8 mouse cellular contexts compared by ENCODE assay signal in genomic region chr10:59949783-59950605, GRCm38 (mm10). TPM values are rescaled to one million over a fixed set of nuclear protein-coding genes. Genes with fewer than 3 reads are reported as not detected.
DNase-seq lines count a peak whose midpoint lies in the region; ATAC-seq and TF ChIP-seq lines count a peak whose summit lies in the region.

No protein-coding gene starts in this region.

- no peak for TF ChIP-seq CTCF in MEL (IDR thresholded peaks at IDR 0.05 in 2 of 3, conservative IDR thresholded peaks at IDR 0.05 in 1 of 3; ENCODE audit: control insufficient read depth in 1 of 3, insufficient read depth in 1 of 3, low read depth in 2 of 3, low read length in 3 of 3, poor library complexity in 1 of 3, severe bottlenecking in 1 of 3)

- peak overlapping the region; percentile 90 for H3K9ac ChIP-seq in heart, embryonic 12.5 days
- peak overlapping the region; percentile 74 for H3K9ac ChIP-seq in MEL (ENCODE audit: control insufficient read depth, low read depth, low read length, poor library complexity, severe bottlenecking)
- H3K9ac ChIP-seq in heart, embryonic 16.5 days (ENCODE audit: low read length), result peak overlapping the region; percentile 99

- H3K4me3 ChIP-seq in heart, embryonic 12.5 days, result peak overlapping the region; percentile 70
- H3K4me3 ChIP-seq in MEL (ENCODE audit: control insufficient read depth in 1 of 2, insufficient read depth in 1 of 2, low read depth in 2 of 2, low read length in 2 of 2), result peak overlapping the region; percentile 76 to 96
- peak overlapping the region; percentile 94 for H3K4me3 ChIP-seq in heart, embryonic 16.5 days (ENCODE audit: low read length)
- peak overlapping the region; percentile 81 for H3K4me3 ChIP-seq in macrophage (ENCODE audit: inconsistent target)

- no peak for TF ChIP-seq RAD21 in MEL (IDR thresholded peaks at IDR 0.05; ENCODE audit: low read depth, low read length)

- no peak for ATAC-seq in heart, embryonic 12.5 days (ENCODE audit: insufficient number of reproducible peaks, low FRiP score)
- no peak for ATAC-seq in heart, embryonic 16.5 days (replicated peaks; ENCODE audit: extremely low read depth, insufficient read depth, low FRiP score)
- no peak for ATAC-seq in megakaryocyte progenitor cell, adult 5-6 weeks (replicated peaks; ENCODE audit: poor library complexity)

- no peak for TF ChIP-seq POLR2A in MEL (IDR thresholded peaks at IDR 0.05; ENCODE audit: control insufficient read depth in 1 of 2, insufficient read depth in 1 of 2, low read depth in 1 of 2, low read length in 2 of 2, poor library complexity in 1 of 2)

- 31% methylated on average over 15 of the region's 15 CpGs for WGBS in heart, embryonic 12.5 days
- WGBS in heart, embryonic 16.5 days, result 37% methylated on average over 15 of the region's 15 CpGs
- 72% methylated on average over 15 of the region's 15 CpGs for WGBS in macrophage (ENCODE audit: missing documents)

- H3K4me1 ChIP-seq in heart, embryonic 12.5 days (replicated peaks), result peaks cover 40% of the 10 kb centered on the region
- H3K4me1 ChIP-seq in MEL (ENCODE audit: control insufficient read depth in 1 of 2, insufficient read depth in 2 of 2, low read length in 2 of 2), result peaks cover 23 to 33% of the 10 kb centered on the region in 2 experiments
- peaks cover 29% of the 10 kb centered on the region for H3K4me1 ChIP-seq in heart, embryonic 16.5 days (ENCODE audit: control insufficient read depth, insufficient read depth, low read length)

- H3K27ac ChIP-seq in heart, embryonic 12.5 days (ENCODE audit: poor library complexity, severe bottlenecking), result peak overlapping the region; percentile 81; the same call in 1 of the 2 replicates
- H3K27ac ChIP-seq in MEL (ENCODE audit: control insufficient read depth, low read depth, low read length) (no peak overlapping the region), macrophage (no peak overlapping the region)
- peak overlapping the region; percentile 95 for H3K27ac ChIP-seq in heart, embryonic 16.5 days (ENCODE audit: low read length)

- no peaks in the 10 kb centered on the region for H3K9me3 ChIP-seq in heart, embryonic 12.5 days (replicated peaks)
- no peaks in the 10 kb centered on the region for H3K9me3 ChIP-seq in MEL (replicated peaks; ENCODE audit: insufficient read depth, low read length)
- H3K9me3 ChIP-seq in heart, embryonic 16.5 days (replicated peaks; ENCODE audit: control insufficient read depth, low read length), result no peaks in the 10 kb centered on the region

- H3K4me2 ChIP-seq in heart, embryonic 12.5 days, result peak overlapping the region; percentile 88
- peak overlapping the region; percentile 86 for H3K4me2 ChIP-seq in heart, embryonic 16.5 days (ENCODE audit: low read depth, low read length)

- no peak for TF ChIP-seq EP300 in MEL (IDR thresholded peaks at IDR 0.05; ENCODE audit: low read depth in 1 of 2, low read length in 2 of 2)

- no peaks in the 10 kb centered on the region for H3K27me3 ChIP-seq in heart, embryonic 12.5 days (replicated peaks)
- H3K27me3 ChIP-seq in MEL (ENCODE audit: control insufficient read depth in 1 of 2, insufficient read depth in 2 of 2, low read length in 2 of 2), result no peaks in the 10 kb centered on the region
- H3K27me3 ChIP-seq in heart, embryonic 16.5 days (ENCODE audit: control insufficient read depth, insufficient read depth, low read length), result no peaks in the 10 kb centered on the region

- H3K79me2 ChIP-seq in MEL (ENCODE audit: control insufficient read depth, insufficient read depth, low read length, poor library complexity) (peaks cover 18% of the 10 kb centered on the region), macrophage (ENCODE audit: inconsistent target) (no peaks in the 10 kb centered on the region)

- peaks cover 3% of the 10 kb centered on the region; the same call in 1 of the 2 replicates for H3K36me3 ChIP-seq in heart, embryonic 12.5 days
- H3K36me3 ChIP-seq in MEL (ENCODE audit: control insufficient read depth in 1 of 2, insufficient read depth in 2 of 2, low read length in 2 of 2) (peaks cover 0 to 29% of the 10 kb centered on the region in 2 experiments; a peak in 2 of 4 replicates), macrophage (ENCODE audit: inconsistent target) (no peaks in the 10 kb centered on the region)
- no peaks in the 10 kb centered on the region for H3K36me3 ChIP-seq in heart, embryonic 16.5 days (ENCODE audit: control insufficient read depth, insufficient read depth)

- intact Hi-C loops in heart, postnatal 36 days (cut with DNase I), result loop anchor here (2.0 kb wide), 3 partner anchors 21 to 53 kb away; partner anchors contain the start of genes Anapc16 and Ascc1

- DNase-seq in heart, postnatal 36 days, result no peak
- no peak for DNase-seq in MEL (ENCODE audit: low read depth, low spot score)
- no peak for DNase-seq in layer of hippocampus, adult 8-10 months (ENCODE audit: low spot score in 2 of 2)
- DNase-seq in spleen, adult 12 weeks (ENCODE audit: low spot score), result no peak

TF ChIP-seq in MEL, 35 proteins besides CTCF, POLR2A, EP300 and RAD21:
- TF ChIP-seq MAX (IDR thresholded peaks at IDR 0.05; ENCODE audit: low read length), result no peak

RNA-seq across cellular contexts. Expression of gene Ddit4, which starts 1.6 kb away (rescaled TPM):
- polyA plus RNA-seq in heart, embryonic 12.5 days (2016; fragmentation: Nextera tagmentation; extraction: Ambion mirVana), result 23.9 and 25.7 TPM in 2 replicates
- total RNA-seq in heart, postnatal 36 days (2021), result 10 to 100 TPM; 37.1 to 64.2 TPM
- total RNA-seq in MEL (2012; rRNA removed), result 2.6 and 40.6 TPM in 2 replicates
- 10 to 100 TPM in 1 of 2 experiments, not detected in 1; 11.6 TPM for polyA plus RNA-seq in MEL (2012; ENCODE audit: insufficient read depth in 1 of 2, insufficient read length in 2 of 2, low read depth in 1 of 2, low replicate concordance in 2 of 2, missing spikeins in 1 of 2)
- polyA plus RNA-seq in heart, embryonic 16.5 days (2015; fragmentation: Nextera tagmentation; extraction: Ambion mirVana), result 29.0 and 31.9 TPM in 2 replicates
- 1 to 10 TPM in 18 of 26 experiments, under 1 TPM in 5, not detected in 3; 0.55 to 7.6 (median 2.5) TPM for total RNA-seq in macrophage (2018; cell fraction: chromatin; rRNA removed)
- 1 to 10 TPM in 22 of 26 experiments, under 1 TPM in 4; 0.42 to 9.0 (median 3.0) TPM for total RNA-seq in macrophage (2018; cell fraction: cytosol; rRNA removed)
- total RNA-seq in macrophage (2018; cell fraction: nucleus; rRNA removed), result 10 to 100 TPM in 1 of 26 experiments, 1 to 10 TPM in 23, under 1 TPM in 2; 0.77 to 10.4 (median 3.8) TPM
- 2.2 to 4.5 TPM (median 4.1 TPM) in 3 replicates for polyA plus RNA-seq in macrophage (2018)
- 10 to 100 TPM; 51.3 to 71.6 (median 61.4) TPM for total RNA-seq in layer of hippocampus, adult 8-10 months (2022)
- total RNA-seq in megakaryocyte progenitor cell, adult 5-6 weeks (2015), result 0.37 and 2.4 TPM in 2 replicates
- total RNA-seq in megakaryocyte progenitor cell, adult 5-6 weeks (2017), result 0.41 and 0.42 TPM in 2 replicates

RNA-seq across cellular contexts. Expression of gene Ascc1, which starts 52.6 kb away (rescaled TPM):
- polyA plus RNA-seq in heart, embryonic 12.5 days (2016; fragmentation: Nextera tagmentation; extraction: Ambion mirVana), result 33.2 and 33.8 TPM in 2 replicates
- total RNA-seq in heart, postnatal 36 days (2021), result 10 to 100 TPM; 23.0 to 24.0 TPM
- total RNA-seq in MEL (2012; rRNA removed), result 17.0 and 17.1 TPM in 2 replicates
- polyA plus RNA-seq in MEL (2012; ENCODE audit: insufficient read depth in 1 of 2, insufficient read length in 2 of 2, low read depth in 1 of 2, low replicate concordance in 2 of 2, missing spikeins in 1 of 2) (10 to 100 TPM in 1 of 2 experiments, not detected in 1; 37.9 TPM), macrophage (2018) (14.4 to 20.2 TPM (median 19.0 TPM) in 3 replicates)
- polyA plus RNA-seq in heart, embryonic 16.5 days (2015; fragmentation: Nextera tagmentation; extraction: Ambion mirVana), result 41.9 and 44.1 TPM in 2 replicates
- 10 to 100 TPM in 17 of 26 experiments, 1 to 10 TPM in 9; 2.1 to 19.5 (median 13.4) TPM for total RNA-seq in macrophage (2018; cell fraction: chromatin; rRNA removed)
- total RNA-seq in macrophage (2018; cell fraction: cytosol; rRNA removed), result 10 to 100 TPM; 13.3 to 20.7 (median 15.9) TPM
- total RNA-seq in macrophage (2018; cell fraction: nucleus; rRNA removed), result 10 to 100 TPM in 6 of 26 experiments, 1 to 10 TPM in 20; 3.5 to 14.3 (median 8.5) TPM
- 10 to 100 TPM; 17.0 to 19.1 (median 17.7) TPM for total RNA-seq in layer of hippocampus, adult 8-10 months (2022)
- 38.3 and 38.9 TPM in 2 replicates for total RNA-seq in megakaryocyte progenitor cell, adult 5-6 weeks (2015)
- 27.8 and 33.2 TPM in 2 replicates for total RNA-seq in megakaryocyte progenitor cell, adult 5-6 weeks (2017)

RNA-seq across cellular contexts. Expression of gene Anapc16, which starts 52.9 kb away (rescaled TPM):
- polyA plus RNA-seq in heart, embryonic 12.5 days (2016; fragmentation: Nextera tagmentation; extraction: Ambion mirVana), result 79.4 and 84.7 TPM in 2 replicates
- total RNA-seq in heart, postnatal 36 days (2021), result 10 to 100 TPM; 68.1 to 73.7 TPM
- 61.5 and 73.0 TPM in 2 replicates for total RNA-seq in MEL (2012; rRNA removed)
- polyA plus RNA-seq in MEL (2012; ENCODE audit: insufficient read depth in 1 of 2, insufficient read length in 2 of 2, low read depth in 1 of 2, low replicate concordance in 2 of 2, missing spikeins in 1 of 2), result 10 to 100 TPM in 1 of 2 experiments, not detected in 1; 53.7 TPM
- polyA plus RNA-seq in heart, embryonic 16.5 days (2015; fragmentation: Nextera tagmentation; extraction: Ambion mirVana), result 89.3 and 90.1 TPM in 2 replicates
- 10 to 100 TPM in 24 of 26 experiments, 1 to 10 TPM in 2; 5.2 to 61.8 (median 23.2) TPM for total RNA-seq in macrophage (2018; cell fraction: chromatin; rRNA removed)
- total RNA-seq in macrophage (2018; cell fraction: cytosol; rRNA removed), result 10 to 100 TPM; 25.3 to 57.2 (median 43.1) TPM
- total RNA-seq in macrophage (2018; cell fraction: nucleus; rRNA removed), result 10 to 100 TPM in 25 of 26 experiments, 1 to 10 TPM in 1; 8.3 to 47.4 (median 24.8) TPM
- 30.3 to 42.1 TPM (median 35.4 TPM) in 3 replicates for polyA plus RNA-seq in macrophage (2018)
- total RNA-seq in layer of hippocampus, adult 8-10 months (2022), result 10 to 100 TPM; 66.2 to 69.6 (median 67.9) TPM
- total RNA-seq in megakaryocyte progenitor cell, adult 5-6 weeks (2015), result 54.5 and 55.9 TPM in 2 replicates
- total RNA-seq in megakaryocyte progenitor cell, adult 5-6 weeks (2017), result 32.6 and 35.1 TPM in 2 replicates

Comparison
In these comparisons a context has a peak if more than half of its experiments do, and no peak if none do; other contexts are left out.
1. H3K27ac ChIP-seq: peak in heart, embryonic 12.5 days (single experiment) and heart, embryonic 16.5 days (single experiment); none in MEL (single experiment) and macrophage (single experiment).
2. Peak in every context shown above with its lines, with median percentiles within 50 percentile points of each other: H3K4me3 ChIP-seq and H3K9ac ChIP-seq.